Mouse (Mus musculus) forebrain, embryonic 13.5 days (tissue): ENCODE results near the gene Erbb4. TPM values are rescaled to one million over a fixed set of nuclear protein-coding genes. Genes with fewer than 3 reads are reported as not detected.

Source experiments
- ATAC-seq: fragments of 200-750 bp; cut with Nextera tagmentation; 2 replicates; pipeline ENCODE4 v1.8.0; 2017
- H3K27ac ChIP-seq: fragments of 300-500 bp; sonication (generic); 2 replicates; pipeline ENCODE4 v1.5.1; 2015; ENCODE audit warnings: inconsistent platforms, mild to moderate bottlenecking, moderate library complexity
- H3K27me3 ChIP-seq: fragments of 300-500 bp; sonication (generic); 2 replicates; pipeline ENCODE4 v1.6.1; 2015; ENCODE audit warnings: mild to moderate bottlenecking, inconsistent platforms
- H3K36me3 ChIP-seq: fragments of 300-500 bp; sonication (generic); 2 replicates; pipeline ENCODE4 v1.6.1; 2015; ENCODE audit warnings: mild to moderate bottlenecking, inconsistent platforms; ENCODE audit not compliant: poor library complexity, severe bottlenecking
- H3K4me1 ChIP-seq: fragments of 300-500 bp; sonication (generic); 2 replicates; pipeline ENCODE4 v1.6.1; 2015; ENCODE audit warnings: inconsistent platforms
- H3K4me2 ChIP-seq: fragments of 300-500 bp; sonication (generic); 2 replicates; pipeline ENCODE4 v1.6.1; 2015; ENCODE audit warnings: inconsistent platforms, mild to moderate bottlenecking, moderate library complexity
- H3K4me3 ChIP-seq: fragments of 300-500 bp; sonication (generic); 2 replicates; pipeline ENCODE4 v1.5.1; 2015; ENCODE audit warnings: mild to moderate bottlenecking, inconsistent platforms
- H3K9ac ChIP-seq: fragments of 300-500 bp; sonication (generic); 2 replicates; pipeline ENCODE4 v1.6.1; 2015; ENCODE audit warnings: mild to moderate bottlenecking, inconsistent platforms
- H3K9me3 ChIP-seq: fragments of 300-500 bp; sonication (generic); replicated peaks from 2 replicates; pipeline ENCODE4 v1.6.1; 2016; ENCODE audit warnings: inconsistent platforms
- WGBS: fragments of 180-500 bp; shearing (Covaris S2); methylation state at CpG from one replicate; pipeline ENCODE4 v1.1.7; 2015; 5-methylcytosine and 5-hydroxymethylcytosine counted together
- polyA plus RNA-seq: library from polyadenylated mRNA; unstranded; fragments of >200 nt; fragmentation: Nextera tagmentation; extraction: Ambion mirVana; gene quantifications from 2 replicates; pipeline ENCODE4 v1.2.1, GENCODE M21; 2015

Gene Erbb4
- polyA plus RNA-seq, 1 experiment from 2014 or later, result 8.9 TPM

GRCm38 (mm10) chr1:68674667-68675066 is 433.2 kb downstream of the Erbb4 start:
- no peak overlapping the region for H3K27ac ChIP-seq
- no peaks in the 10 kb centered on the region for H3K36me3 ChIP-seq
- 81% methylated on average over 4 of the region's 4 CpGs for WGBS
- H3K4me1 ChIP-seq, result no peaks in the 10 kb centered on the region
- no peak overlapping the region for H3K4me2 ChIP-seq
- no peak overlapping the region for H3K9ac ChIP-seq
- H3K9me3 ChIP-seq, result no peaks in the 10 kb centered on the region
- ATAC-seq, result no peak
- no peak overlapping the region for H3K4me3 ChIP-seq
- H3K27me3 ChIP-seq, result no peaks in the 10 kb centered on the region

- Histone ChIP-seq H3K4me3 (no peak overlapping the region), H3K27ac (no peak overlapping the region), H3K36me3 (no peaks in the 10 kb centered on the region), H3K4me1 (peaks cover 13% of the 10 kb centered on the region; the same call in 1 of the 2 replicates), H3K9ac (no peak overlapping the region), H3K9me3 (no peaks in the 10 kb centered on the region), H3K27me3 (no peaks in the 10 kb centered on the region), H3K4me2 (no peak overlapping the region)
- peak; percentile 94 for ATAC-seq
- 46% methylated on average over 10 of the region's 10 CpGs for WGBS
Measured at GRCm38 (mm10) chr1:68666831-68667601, 440.8 kb downstream of the Erbb4 start.

- no peak overlapping the region for H3K27ac ChIP-seq
- no peaks in the 10 kb centered on the region for H3K27me3 ChIP-seq
- WGBS, result 96% methylated on average over 3 of the region's 3 CpGs
- no peaks in the 10 kb centered on the region for H3K4me1 ChIP-seq
- no peak overlapping the region for H3K4me3 ChIP-seq
- H3K9me3 ChIP-seq, result no peaks in the 10 kb centered on the region
- no peak overlapping the region for H3K4me2 ChIP-seq
- H3K36me3 ChIP-seq, result no peaks in the 10 kb centered on the region
- H3K9ac ChIP-seq, result no peak overlapping the region
- ATAC-seq, result no peak
Measured at GRCm38 (mm10) chr1:68590475-68590874, 517.4 kb downstream of the Erbb4 start.

- Histone ChIP-seq H3K27me3 (no peaks in the 10 kb centered on the region), H3K9me3 (no peaks in the 10 kb centered on the region), H3K4me1 (peaks cover 4% of the 10 kb centered on the region; the same call in 1 of the 2 replicates), H3K4me3 (no peak overlapping the region), H3K27ac (no peak overlapping the region), H3K4me2 (no peak overlapping the region), H3K36me3 (no peaks in the 10 kb centered on the region), H3K9ac (no peak overlapping the region)
- peak; percentile 55; the same call in 1 of the 2 replicates for ATAC-seq
- WGBS, result 48% methylated on average over 4 of the region's 4 CpGs
Measured at GRCm38 (mm10) chr1:68573851-68574540, 533.9 kb downstream of the Erbb4 start.

- no peaks in the 10 kb centered on the region for H3K9me3 ChIP-seq
- H3K4me3 ChIP-seq, result no peak overlapping the region
- no peak overlapping the region for H3K9ac ChIP-seq
- H3K4me2 ChIP-seq, result no peak overlapping the region
- H3K27ac ChIP-seq, result no peak overlapping the region
- peaks cover 4% of the 10 kb centered on the region; the same call in 1 of the 2 replicates for H3K4me1 ChIP-seq
- ATAC-seq, result no peak
- H3K36me3 ChIP-seq, result no peaks in the 10 kb centered on the region
- 86% methylated on average over 1 of the region's 1 CpGs for WGBS
- H3K27me3 ChIP-seq, result no peaks in the 10 kb centered on the region
Measured at GRCm38 (mm10) chr1:68570924-68571323, 536.9 kb downstream of the Erbb4 start.

GRCm38 (mm10) chr1:68542942-68543341 is 564.9 kb downstream of the Erbb4 start:
- H3K27me3 ChIP-seq, result no peaks in the 10 kb centered on the region
- H3K9me3 ChIP-seq, result no peaks in the 10 kb centered on the region
- H3K4me1 ChIP-seq, result no peaks in the 10 kb centered on the region
- ATAC-seq, result no peak
- no peaks in the 10 kb centered on the region for H3K36me3 ChIP-seq
- H3K4me3 ChIP-seq, result no peak overlapping the region
- no peak overlapping the region for H3K27ac ChIP-seq
- no peak overlapping the region for H3K4me2 ChIP-seq
- whole genome bisulfite sequencing, result 92% methylated on average over 4 of the region's 4 CpGs
- H3K9ac ChIP-seq, result no peak overlapping the region

- no peak for ATAC-seq
- H3K9me3 ChIP-seq, result no peaks in the 10 kb centered on the region
- H3K4me1 ChIP-seq, result no peaks in the 10 kb centered on the region
- no peak overlapping the region for H3K4me2 ChIP-seq
- H3K27me3 ChIP-seq, result no peaks in the 10 kb centered on the region
- H3K36me3 ChIP-seq, result no peaks in the 10 kb centered on the region
- no peak overlapping the region for H3K27ac ChIP-seq
- H3K4me3 ChIP-seq, result no peak overlapping the region
- H3K9ac ChIP-seq, result no peak overlapping the region
- WGBS, result 85% methylated on average over 2 of the region's 2 CpGs
Measured at GRCm38 (mm10) chr1:68517820-68518219, 590.0 kb downstream of the Erbb4 start.

GRCm38 (mm10) chr1:68503873-68504272 is 604.0 kb downstream of the Erbb4 start:
- Histone ChIP-seq H3K36me3 (no peaks in the 10 kb centered on the region), H3K4me2 (no peak overlapping the region), H3K27ac (no peak overlapping the region), H3K4me1 (no peaks in the 10 kb centered on the region), H3K4me3 (no peak overlapping the region), H3K9ac (no peak overlapping the region), H3K9me3 (no peaks in the 10 kb centered on the region), H3K27me3 (no peaks in the 10 kb centered on the region)
- ATAC-seq, result no peak
- 89% methylated on average over 1 of the region's 1 CpGs for WGBS

GRCm38 (mm10) chr1:68501561-68501960 is 606.3 kb downstream of the Erbb4 start:
- ATAC-seq, result no peak
- H3K9ac ChIP-seq, result no peak overlapping the region
- WGBS, result 48% methylated on average over 4 of the region's 4 CpGs
- H3K27me3 ChIP-seq, result no peaks in the 10 kb centered on the region
- no peak overlapping the region for H3K4me2 ChIP-seq
- H3K4me1 ChIP-seq, result no peaks in the 10 kb centered on the region
- no peaks in the 10 kb centered on the region for H3K9me3 ChIP-seq
- no peak overlapping the region for H3K27ac ChIP-seq
- no peaks in the 10 kb centered on the region for H3K36me3 ChIP-seq
- H3K4me3 ChIP-seq, result no peak overlapping the region

- Histone ChIP-seq H3K27me3 (no peaks in the 10 kb centered on the region), H3K36me3 (no peaks in the 10 kb centered on the region), H3K9ac (no peak overlapping the region), H3K9me3 (no peaks in the 10 kb centered on the region), H3K27ac (no peak overlapping the region), H3K4me2 (no peak overlapping the region), H3K4me3 (no peak overlapping the region), H3K4me1 (no peaks in the 10 kb centered on the region)
- no peak for ATAC-seq
Measured at GRCm38 (mm10) chr1:68466390-68466960, 641.4 kb downstream of the Erbb4 start.

GRCm38 (mm10) chr1:68451274-68451673 is 656.6 kb downstream of the Erbb4 start:
- H3K4me2 ChIP-seq, result no peak overlapping the region
- H3K27ac ChIP-seq, result no peak overlapping the region
- H3K9ac ChIP-seq, result no peak overlapping the region
- H3K4me3 ChIP-seq, result no peak overlapping the region
- H3K27me3 ChIP-seq, result no peaks in the 10 kb centered on the region
- 96% methylated on average over 1 of the region's 1 CpGs for WGBS
- ATAC-seq, result no peak
- no peaks in the 10 kb centered on the region for H3K9me3 ChIP-seq
- no peaks in the 10 kb centered on the region for H3K4me1 ChIP-seq
- H3K36me3 ChIP-seq, result no peaks in the 10 kb centered on the region

GRCm38 (mm10) chr1:68424336-68424983 is 683.4 kb downstream of the Erbb4 start:
- ATAC-seq, result no peak
- Histone ChIP-seq H3K9ac (no peak overlapping the region), H3K4me2 (no peak overlapping the region), H3K4me3 (no peak overlapping the region), H3K9me3 (no peaks in the 10 kb centered on the region), H3K27ac (no peak overlapping the region), H3K36me3 (no peaks in the 10 kb centered on the region), H3K4me1 (no peaks in the 10 kb centered on the region), H3K27me3 (no peaks in the 10 kb centered on the region)
- 79% methylated on average over 5 of the region's 5 CpGs for WGBS
